Mouse (Mus musculus): ENCODE measurements at regions not wholly inside any gene's neighbourhood (a gene's known extent, or its start where the extent isn't known, plus 50 kb on each side); places are given as distances from the start of the nearest gene placed in this dataset.

DNA sequence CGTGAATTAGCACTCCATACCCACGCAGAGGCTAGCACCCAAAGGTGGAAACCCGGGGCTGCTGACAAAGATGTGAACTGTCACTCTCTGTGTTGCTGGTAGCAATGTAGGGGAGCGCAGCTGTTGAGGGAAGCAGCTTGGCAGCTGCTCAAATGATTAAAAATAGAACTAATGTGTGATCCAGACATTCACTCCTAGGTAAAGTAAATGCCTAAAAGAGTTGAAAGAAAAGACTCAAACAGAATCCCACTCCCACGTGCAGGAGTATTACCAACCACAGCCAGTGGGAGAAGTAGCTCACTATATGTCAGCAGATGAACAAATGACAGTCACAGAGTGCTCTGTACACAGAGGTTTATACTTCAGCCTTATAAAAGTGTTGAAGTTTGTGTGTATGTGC lies 558.0 kb downstream of the Ptprc start:
- no peak for DNase-seq

DNA sequence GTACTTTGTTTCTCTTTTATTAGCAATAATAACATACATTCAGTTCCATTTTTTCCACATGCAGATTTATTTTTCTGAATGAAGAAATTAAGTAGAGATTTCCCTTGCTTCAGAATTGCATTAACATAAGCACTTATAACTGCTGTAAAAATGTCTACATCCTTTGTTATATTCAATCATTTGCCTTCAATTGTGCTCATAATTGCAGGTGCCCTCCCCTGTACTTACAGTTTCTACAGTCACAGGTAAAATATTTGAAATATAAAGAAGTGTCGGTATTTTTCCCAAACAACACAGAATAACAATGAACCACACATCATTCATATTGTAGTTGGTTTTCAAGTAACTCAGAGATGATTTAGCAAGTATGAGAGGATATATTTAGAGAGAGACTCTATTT lies 568.8 kb downstream of the Ptprc start:
- DNase-seq, result no peak

DNA sequence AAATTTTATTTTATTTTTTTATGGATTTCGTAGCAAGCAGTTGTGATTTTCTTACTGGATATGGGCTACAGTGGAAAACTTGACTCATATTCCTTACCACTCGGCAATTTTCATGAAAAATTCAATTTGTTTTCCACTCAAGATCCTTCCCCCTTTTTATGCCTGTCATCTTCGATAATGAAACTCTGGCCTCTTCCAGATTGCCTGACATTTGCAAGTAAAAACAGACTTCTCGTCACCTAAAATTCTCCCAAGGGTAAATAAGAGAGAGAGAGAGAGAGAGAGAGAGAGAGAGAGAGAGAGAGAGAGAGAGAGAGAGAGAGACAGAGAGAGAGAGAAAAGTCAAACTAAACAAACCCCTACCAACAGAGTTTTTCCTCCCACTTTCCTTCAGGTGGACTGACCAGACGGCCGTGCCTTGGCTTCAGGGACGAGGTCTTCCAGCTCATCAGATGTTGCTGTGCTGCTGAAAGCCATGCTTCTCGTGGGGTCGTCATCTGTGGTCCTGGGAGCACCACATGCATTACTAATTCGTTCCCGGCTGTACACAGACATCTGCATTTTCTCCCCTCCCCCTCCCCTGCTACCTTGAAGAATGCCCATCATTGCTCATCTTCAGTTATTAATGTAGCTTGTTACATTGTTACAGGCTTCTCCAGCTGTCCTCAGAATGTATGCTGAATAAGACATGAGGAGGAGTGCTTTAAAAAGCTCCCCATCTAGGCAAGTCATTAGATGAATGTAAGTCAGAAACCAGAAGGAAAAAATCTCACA lies 569.4 kb downstream of the Ptprc start:
- no peak for DNase-seq

DNA sequence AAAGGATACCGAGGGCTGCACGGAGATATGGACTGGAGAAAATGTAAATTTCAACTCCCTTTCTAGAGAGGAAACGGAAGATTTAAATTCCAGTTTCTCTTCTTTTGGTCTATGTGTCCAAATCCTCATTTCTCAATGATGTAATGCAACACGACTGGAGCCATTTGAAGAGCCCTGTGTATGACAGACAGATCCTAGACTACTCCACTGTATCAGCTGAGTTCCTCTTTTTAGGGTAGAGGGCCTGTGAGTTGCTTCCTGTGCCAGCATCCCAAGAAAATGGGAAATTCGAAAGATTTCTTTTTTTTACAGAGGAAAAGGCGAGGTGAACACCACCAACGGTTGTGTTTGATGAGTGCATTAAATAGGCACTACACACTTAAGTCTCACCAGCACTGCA lies 581.8 kb downstream of the Ptprc start:
- no peak for DNase-seq

GRCm38 (mm10) chr1:137591891-137592290 lies 583.6 kb downstream of the Ptprc start:
- DNase-seq, result no peak

DNA sequence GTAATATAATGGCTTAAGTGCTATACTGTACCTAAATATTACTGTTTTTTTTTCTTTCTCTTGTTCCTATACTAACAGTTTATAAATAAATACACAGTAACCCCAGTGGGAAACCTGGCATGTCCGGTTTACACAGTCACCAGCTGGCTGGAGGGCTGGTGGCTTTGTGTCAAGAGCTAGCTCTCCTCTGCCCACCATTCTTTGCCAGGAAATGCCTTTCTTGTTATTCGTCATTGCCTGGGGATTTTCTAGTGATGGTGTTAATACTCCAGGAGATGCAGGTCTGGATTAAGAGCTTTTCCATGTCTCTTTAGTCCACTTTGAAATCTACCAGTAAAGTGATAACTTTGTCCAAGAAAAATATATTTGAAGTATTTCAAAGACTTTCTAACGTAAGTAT lies 584.2 kb downstream of the Ptprc start:
- no peak for DNase-seq

DNA sequence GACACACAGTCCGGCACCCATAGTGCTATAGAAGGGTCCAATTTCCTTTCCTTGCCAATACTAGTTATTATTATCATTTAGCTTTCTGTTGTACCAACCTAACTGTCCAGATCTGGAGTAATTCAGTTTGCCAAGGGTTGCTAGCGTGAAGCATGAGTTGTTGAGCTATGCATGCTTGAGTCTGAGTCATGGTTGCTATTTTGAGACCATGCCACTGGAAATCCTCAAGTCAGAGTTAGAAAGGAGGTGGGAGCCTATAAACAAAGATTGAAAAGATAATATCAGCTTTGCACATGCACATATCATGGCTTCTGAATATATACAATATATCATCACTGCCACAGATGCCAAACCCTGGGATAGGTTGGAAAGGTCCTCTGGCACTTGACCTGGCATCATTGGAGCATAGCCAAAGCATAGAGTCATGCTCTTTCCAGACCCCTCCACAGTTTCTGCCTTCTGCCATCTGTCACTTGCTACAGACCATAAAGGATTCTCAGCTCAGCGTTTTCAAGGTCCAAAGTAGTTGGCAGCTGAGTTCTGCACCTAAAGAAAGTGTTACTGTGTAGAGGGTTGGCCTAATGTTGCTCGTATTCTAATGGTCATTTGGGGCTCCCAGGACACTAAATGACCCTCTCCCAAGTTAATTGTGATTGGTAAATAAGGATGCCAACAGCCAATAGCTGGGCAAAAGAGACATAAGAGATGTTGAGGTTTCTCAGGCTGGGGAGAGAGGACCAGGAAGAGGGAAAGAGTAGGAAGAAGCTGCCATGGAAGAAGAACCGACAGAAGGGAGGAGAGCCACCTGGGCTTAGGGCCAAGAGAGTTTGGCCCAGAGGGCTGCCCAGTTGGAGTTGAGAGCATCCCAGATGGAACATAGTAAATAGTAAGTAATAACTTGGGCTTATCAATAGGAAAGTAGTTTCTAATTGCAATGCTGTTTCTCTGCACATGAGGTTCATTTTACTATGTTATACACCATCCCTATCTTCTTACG lies 586.9 kb downstream of the Ptprc start:
- no peak for DNase-seq

- no peak for DNase-seq
Observed at GRCm38 (mm10) chr1:137587481-137588228, 587.9 kb downstream of the Ptprc start.

DNA sequence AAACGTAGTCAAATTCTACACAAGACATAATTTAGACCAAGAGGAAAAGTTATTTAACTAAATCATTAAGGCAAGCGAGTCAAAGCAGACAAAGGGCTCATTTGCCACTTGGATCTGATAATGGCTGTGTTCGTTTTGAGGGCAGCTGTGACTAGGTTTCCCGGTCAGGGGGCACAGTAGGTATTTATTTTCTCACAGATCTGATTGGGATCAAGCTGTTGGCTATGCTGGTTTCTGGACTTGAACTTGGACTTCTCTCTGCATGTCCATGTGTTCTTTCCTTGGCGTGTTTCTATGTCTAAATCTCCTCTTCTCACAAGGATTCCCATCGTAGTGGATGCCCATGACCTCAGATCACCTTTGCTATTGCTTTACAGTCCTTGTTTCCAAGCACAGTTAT lies 590.8 kb downstream of the Ptprc start:
- no peak for DNase-seq

- no peak for DNase-seq
Observed at GRCm38 (mm10) chr1:137584104-137584675, 591.3 kb downstream of the Ptprc start.

DNA sequence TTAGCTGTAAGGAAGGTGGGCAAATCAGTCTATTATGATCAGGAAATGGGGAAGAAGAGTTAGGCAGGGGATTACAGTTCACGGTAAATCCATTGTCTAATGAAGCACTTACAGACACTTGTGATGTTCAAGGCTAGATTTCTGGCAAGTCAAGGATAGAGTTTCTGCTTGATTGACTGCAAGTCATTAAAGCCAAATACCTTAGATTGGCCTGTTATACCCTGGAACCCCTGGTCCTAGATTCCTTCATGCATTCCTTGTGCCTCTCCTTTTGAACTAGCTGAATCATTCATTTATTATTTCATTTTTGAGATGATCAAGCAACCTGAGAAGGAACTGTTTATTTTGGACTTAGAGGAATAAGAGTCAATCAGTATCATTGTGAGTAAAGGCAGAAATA lies 597.9 kb downstream of the Ptprc start:
- DNase-seq, result no peak

- no peak for DNase-seq
Observed at GRCm38 (mm10) chr1:137576174-137576573, 599.3 kb downstream of the Ptprc start.

DNA sequence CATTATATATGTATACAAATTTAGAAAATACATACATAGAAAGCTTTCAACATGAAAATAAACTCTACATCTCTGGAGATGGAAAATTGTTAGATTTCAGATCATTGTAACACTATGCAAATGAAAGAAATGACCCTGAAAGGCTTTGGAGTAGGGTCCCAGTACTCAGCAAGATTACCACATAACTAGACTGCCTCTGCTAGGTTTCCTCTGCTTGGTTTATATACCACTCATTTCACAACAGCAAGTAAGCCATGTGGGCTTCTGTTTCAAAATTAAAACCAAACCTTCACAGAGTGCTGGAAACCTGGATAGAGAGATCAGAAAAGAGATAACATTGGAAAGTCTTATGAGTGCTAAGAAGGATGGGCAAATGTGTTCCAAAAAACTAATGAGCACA lies 600.1 kb downstream of the Ptprc start:
- no peak for DNase-seq

GRCm38 (mm10) chr1:137571905-137572865 lies 603.3 kb downstream of the Ptprc start:
- DNase-seq, result no peak

GRCm38 (mm10) chr1:137571190-137571904 lies 604.2 kb downstream of the Ptprc start:
- DNase-seq, result no peak

GRCm38 (mm10) chr1:137567526-137567925 lies 607.3 kb upstream of the Nr5a2 start:
- no peak for DNase-seq

DNA sequence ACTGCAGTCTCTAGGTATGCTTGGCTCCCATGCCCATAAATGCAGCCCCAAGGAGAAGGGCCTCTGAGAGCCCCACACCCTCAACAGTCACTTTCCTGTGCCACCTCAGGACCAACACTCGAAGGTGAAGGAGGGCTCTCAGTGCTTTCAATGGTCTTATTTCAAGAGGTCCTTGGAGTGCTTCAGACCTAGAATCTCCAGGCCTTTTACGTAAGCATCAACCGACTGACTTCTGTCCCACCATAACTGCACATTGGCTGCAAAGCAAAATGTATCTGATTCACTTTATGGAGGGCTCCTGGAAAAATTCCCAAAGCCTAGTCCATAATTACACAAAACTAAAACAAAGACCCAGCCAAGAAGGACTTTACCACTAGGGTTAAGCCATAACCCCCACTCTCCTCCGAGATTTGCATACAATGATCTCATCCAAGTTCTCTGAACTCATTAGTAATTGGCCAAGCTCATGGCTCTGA lies 605.4 kb upstream of the Nr5a2 start:
- no peak for DNase-seq

DNA sequence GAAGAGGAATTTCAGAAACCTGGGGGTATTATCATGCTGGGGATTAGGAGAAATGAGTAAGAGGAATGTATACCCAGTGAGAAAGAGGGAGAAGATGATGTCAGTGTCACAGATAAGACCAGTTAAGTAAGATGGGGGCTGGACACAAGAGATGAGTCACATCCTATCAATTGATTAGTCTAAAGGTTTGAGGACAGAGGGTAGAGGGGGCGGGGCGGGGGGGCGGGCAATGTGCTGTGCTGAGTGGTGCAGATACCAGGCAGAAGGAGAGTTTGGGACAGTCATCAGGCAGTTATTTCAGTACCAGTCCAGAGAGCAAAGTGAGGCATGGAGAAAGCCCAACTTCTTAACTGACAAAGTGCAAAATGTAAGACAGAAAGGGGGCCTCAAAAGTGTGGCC lies 601.4 kb upstream of the Nr5a2 start:
- no peak for DNase-seq

GRCm38 (mm10) chr1:137560389-137561268 lies 600.4 kb upstream of the Nr5a2 start:
- no peak for DNase-seq

DNA sequence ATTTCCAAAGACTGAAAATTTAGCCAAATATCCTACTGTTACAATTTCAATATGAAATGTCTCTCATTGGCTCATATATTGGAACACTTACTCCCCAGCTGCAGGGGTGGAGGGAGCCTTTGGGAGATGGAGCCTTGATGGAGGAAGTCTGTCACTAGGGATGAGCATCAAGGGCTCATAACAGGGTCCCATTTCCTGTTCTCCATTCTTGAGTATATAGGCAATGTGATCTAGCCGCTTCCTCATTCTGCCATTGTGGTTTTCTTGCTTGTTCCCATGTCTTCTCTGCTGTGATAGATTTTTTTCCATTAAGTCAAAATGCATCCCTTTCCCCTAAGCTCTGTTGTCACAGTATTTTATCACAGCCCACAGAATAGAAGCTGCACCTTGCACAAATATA lies 589.4 kb upstream of the Nr5a2 start:
- no peak for DNase-seq
